Mouse (Mus musculus) hindbrain, embryonic 10.5 days (tissue): ENCODE measurements around the gene Mgea5. TPM values are rescaled to one million over a fixed set of nuclear protein-coding genes. Genes with fewer than 3 reads are reported as not detected.

ENCODE experiments used
- DNase-seq: peaks from one replicate; pipeline ENCODE4 v3.0.0-alpha.2; 2017; ENCODE audit warnings: low spot score
- H3K27ac ChIP-seq: fragments of 300-500 bp; sonication (generic); 2 replicates; pipeline ENCODE4 v1.5.1; 2016; ENCODE audit warnings: mild to moderate bottlenecking, moderate library complexity
- H3K27me3 ChIP-seq: fragments of 300-500 bp; sonication (generic); 2 replicates; pipeline ENCODE4 v1.6.1; 2016; ENCODE audit warnings: mild to moderate bottlenecking; ENCODE audit not compliant: poor library complexity, insufficient read depth, severe bottlenecking
- H3K36me3 ChIP-seq: fragments of 300-500 bp; sonication (generic); 2 replicates; pipeline ENCODE4 v1.6.1; 2016; ENCODE audit warnings: mild to moderate bottlenecking, moderate library complexity
- H3K4me1 ChIP-seq: fragments of 300-500 bp; sonication (generic); replicated peaks from 2 replicates; pipeline ENCODE4 v1.6.1; 2016; ENCODE audit warnings: mild to moderate bottlenecking
- H3K4me3 ChIP-seq: fragments of 300-500 bp; sonication (generic); 2 replicates; pipeline ENCODE4 v1.5.1; 2016; ENCODE audit warnings: mild to moderate bottlenecking, moderate library complexity
- H3K9me3 ChIP-seq: fragments of 300-500 bp; sonication (generic); 2 replicates; pipeline ENCODE4 v1.6.1; 2016; ENCODE audit warnings: mild to moderate bottlenecking, moderate library complexity
- WGBS: fragments of 180-500 bp; shearing (Covaris S2); methylation state at CpG from one replicate; pipeline ENCODE4 v1.1.7; 2016; 5-methylcytosine and 5-hydroxymethylcytosine counted together
- polyA plus RNA-seq: library from polyadenylated mRNA; unstranded; fragments of >200 nt; fragmentation: Nextera tagmentation; extraction: Ambion mirVana; gene quantifications from 2 replicates; pipeline ENCODE4 v1.2.1, GENCODE M21; 2016

The Mgea5 gene
- 60.0 and 60.8 TPM in 2 replicates for polyA plus RNA-seq

GRCm38 (mm10) chr19:45783181-45783932 is at the start of gene Mgea5:
Gene Mgea5, minus strand, starts transcription at chr19:45783837.
- H3K36me3 ChIP-seq: peaks cover 30% of the 10 kb centered on the region
- H3K27me3 ChIP-seq: no peaks in the 10 kb centered on the region
- under 1% methylated on average over 70 of the region's 71 CpGs for WGBS
- DNase-seq: peak; percentile 98
- peaks cover 35% of the 10 kb centered on the region for H3K4me1 ChIP-seq
- peak within 1 kb of the TSS; percentile 99 for H3K27ac ChIP-seq
- peak within 1 kb of the TSS; percentile 95 for H3K4me3 ChIP-seq
- no peaks in the 10 kb centered on the region for H3K9me3 ChIP-seq

GRCm38 (mm10) chr19:45830679-45831078 is 47.0 kb upstream of the Mgea5 start:
- H3K4me3 ChIP-seq: no peak overlapping the region
- H3K36me3 ChIP-seq: peaks cover 6% of the 10 kb centered on the region; the same call in 1 of the 2 replicates
- 61% methylated on average over 2 of the region's 2 CpGs for WGBS
- no peak for DNase-seq
- H3K27ac ChIP-seq: no peak overlapping the region
- H3K9me3 ChIP-seq: peaks cover 6% of the 10 kb centered on the region
- H3K4me1 ChIP-seq: no peaks in the 10 kb centered on the region
- no peaks in the 10 kb centered on the region for H3K27me3 ChIP-seq

DNA sequence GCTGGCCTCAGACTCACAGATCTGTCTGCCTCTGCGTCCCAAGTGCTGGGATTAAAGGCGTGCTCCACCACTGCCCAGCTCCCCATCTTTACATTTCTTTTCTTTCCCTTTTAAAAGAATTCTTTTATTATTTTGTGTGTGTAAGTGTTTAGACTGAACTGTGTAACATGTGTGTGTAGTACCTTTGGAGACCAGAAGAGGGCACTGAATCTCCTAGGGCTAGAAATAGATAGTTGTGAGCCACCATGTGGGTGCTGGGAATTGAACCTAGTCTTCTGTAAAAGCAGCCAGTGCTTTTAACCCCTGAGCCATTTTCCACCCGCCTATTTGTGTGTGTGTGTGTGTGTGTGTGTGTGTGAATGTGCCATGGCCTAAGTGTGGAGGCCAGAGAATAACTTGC is 44.1 kb upstream of the Mgea5 start:
- Histone ChIP-seq H3K9me3 (peaks cover 6% of the 10 kb centered on the region), H3K36me3 (peaks cover 6% of the 10 kb centered on the region; the same call in 1 of the 2 replicates), H3K4me1 (no peaks in the 10 kb centered on the region), H3K27ac (no peak overlapping the region), H3K4me3 (no peak overlapping the region), H3K27me3 (no peaks in the 10 kb centered on the region)
- 95% methylated on average over 3 of the region's 3 CpGs for WGBS
- DNase-seq: no peak

DNA sequence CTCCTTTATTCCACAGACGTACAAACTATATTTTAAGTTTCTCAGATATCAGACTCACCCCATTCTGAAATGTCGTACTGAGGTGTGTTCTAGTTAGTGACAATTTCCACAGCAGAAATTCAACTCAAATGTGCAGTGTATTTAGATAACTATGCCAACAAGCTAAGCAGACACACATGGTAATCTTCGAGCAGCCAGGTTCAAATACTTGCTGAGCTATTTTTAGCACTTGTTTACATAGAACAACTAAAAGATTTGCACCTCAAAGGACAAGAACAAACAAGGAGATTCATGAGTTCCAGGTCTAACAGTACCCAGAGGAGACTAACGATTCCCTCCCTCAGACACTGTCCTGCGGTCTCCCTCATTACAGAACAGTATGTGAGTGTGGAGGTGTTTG is 43.5 kb upstream of the Mgea5 start:
- peaks cover 6% of the 10 kb centered on the region for H3K9me3 ChIP-seq
- peaks cover 6% of the 10 kb centered on the region; the same call in 1 of the 2 replicates for H3K36me3 ChIP-seq
- WGBS: 89% methylated on average over 5 of the region's 5 CpGs
- no peaks in the 10 kb centered on the region for H3K4me1 ChIP-seq
- no peak overlapping the region for H3K4me3 ChIP-seq
- H3K27ac ChIP-seq: no peak overlapping the region
- no peak for DNase-seq
- no peaks in the 10 kb centered on the region for H3K27me3 ChIP-seq

GRCm38 (mm10) chr19:45826146-45826545 is 42.5 kb upstream of the Mgea5 start:
- Histone ChIP-seq H3K4me1 (no peaks in the 10 kb centered on the region), H3K27me3 (no peaks in the 10 kb centered on the region), H3K36me3 (peaks cover 6% of the 10 kb centered on the region; the same call in 1 of the 2 replicates), H3K9me3 (peaks cover 6% of the 10 kb centered on the region), H3K4me3 (no peak overlapping the region), H3K27ac (no peak overlapping the region)
- DNase-seq: no peak
- WGBS: 87% methylated on average over 3 of the region's 3 CpGs

DNA sequence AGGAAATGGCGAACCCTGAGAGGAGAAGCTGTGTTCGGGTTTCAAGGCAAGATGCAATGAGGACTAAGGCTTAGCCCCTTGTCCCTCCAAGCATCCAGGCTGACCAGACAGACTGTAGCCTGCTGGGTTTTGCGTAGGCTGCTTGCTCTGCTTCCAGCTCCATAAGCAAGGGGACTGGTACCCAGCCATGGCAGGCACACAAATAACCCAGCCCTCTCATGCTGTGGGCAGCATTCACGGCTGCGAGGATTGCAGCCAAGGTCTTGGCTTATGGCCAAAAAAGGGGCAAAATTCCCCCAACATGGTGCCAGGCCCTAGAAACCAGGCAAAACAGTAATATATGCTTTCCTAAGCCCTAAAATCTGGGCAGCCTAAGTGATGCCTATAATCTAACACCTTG is 38.2 kb upstream of the Mgea5 start:
- Histone ChIP-seq H3K4me1 (peaks cover 7% of the 10 kb centered on the region), H3K27ac (no peak overlapping the region), H3K9me3 (no peaks in the 10 kb centered on the region), H3K4me3 (no peak overlapping the region), H3K36me3 (0 out of 2 replicates have a peak, but pooled peaks cover 8% of the 10 kb centered on the region), H3K27me3 (peaks cover 10% of the 10 kb centered on the region; the same call in 1 of the 2 replicates)
- no peak for DNase-seq
- WGBS: 83% methylated on average over 5 of the region's 5 CpGs

DNA sequence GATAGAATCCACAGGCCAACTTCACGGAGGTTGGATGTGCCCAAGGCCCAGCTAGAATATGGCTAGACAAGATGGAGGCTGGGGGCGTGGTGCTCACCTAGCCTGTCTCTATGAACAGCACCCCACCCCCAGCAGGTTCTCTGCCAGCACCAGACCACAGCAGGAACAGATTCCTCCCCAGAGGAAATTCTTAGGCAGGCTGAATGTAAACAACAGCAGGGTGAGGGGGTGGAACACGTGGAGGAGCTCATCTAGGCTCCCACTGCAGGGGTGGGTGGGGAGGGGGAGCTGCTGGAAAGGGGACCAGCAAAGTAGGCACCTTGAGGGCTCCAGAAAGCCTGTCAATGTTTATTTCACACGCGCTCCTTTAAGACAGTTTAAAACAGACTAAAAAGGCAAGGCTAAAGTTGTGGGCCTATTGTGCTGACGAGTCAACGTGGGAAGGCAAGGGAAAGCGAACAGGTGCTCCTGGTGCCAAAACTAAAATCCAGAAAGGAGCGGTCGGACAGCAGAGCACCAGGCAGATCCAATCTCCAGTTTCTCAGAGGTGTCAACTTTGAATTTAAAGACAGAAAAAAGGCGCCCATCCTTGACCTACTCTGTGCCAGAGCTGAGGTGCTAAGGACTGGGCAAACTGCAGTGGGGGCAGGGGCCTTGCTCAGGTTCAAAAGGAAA is 34.3 kb upstream of the Mgea5 start:
- no peak for DNase-seq
- H3K9me3 ChIP-seq: no peaks in the 10 kb centered on the region
- WGBS: 71% methylated on average over 11 of the region's 11 CpGs

GRCm38 (mm10) chr19:45816727-45817126 is 33.1 kb upstream of the Mgea5 start:
- Histone ChIP-seq H3K27ac (no peak overlapping the region), H3K36me3 (0 out of 2 replicates have a peak, but pooled peaks cover 8% of the 10 kb centered on the region), H3K4me1 (peaks cover 48% of the 10 kb centered on the region), H3K4me3 (peak overlapping the region; percentile 61; the same call in 1 of the 2 replicates), H3K27me3 (peaks cover 43% of the 10 kb centered on the region), H3K9me3 (no peaks in the 10 kb centered on the region)
- WGBS: 19% methylated on average over 8 of the region's 8 CpGs
- no peak for DNase-seq

More for the DNA sequence above, 34.3 kb upstream of the Mgea5 start:
- no peak overlapping the region for H3K27ac ChIP-seq
- no peak overlapping the region for H3K4me3 ChIP-seq
- 0 out of 2 replicates have a peak, but pooled peaks cover 8% of the 10 kb centered on the region for H3K36me3 ChIP-seq
- H3K27me3 ChIP-seq: peaks cover 36% of the 10 kb centered on the region
- peaks cover 36% of the 10 kb centered on the region for H3K4me1 ChIP-seq

DNA sequence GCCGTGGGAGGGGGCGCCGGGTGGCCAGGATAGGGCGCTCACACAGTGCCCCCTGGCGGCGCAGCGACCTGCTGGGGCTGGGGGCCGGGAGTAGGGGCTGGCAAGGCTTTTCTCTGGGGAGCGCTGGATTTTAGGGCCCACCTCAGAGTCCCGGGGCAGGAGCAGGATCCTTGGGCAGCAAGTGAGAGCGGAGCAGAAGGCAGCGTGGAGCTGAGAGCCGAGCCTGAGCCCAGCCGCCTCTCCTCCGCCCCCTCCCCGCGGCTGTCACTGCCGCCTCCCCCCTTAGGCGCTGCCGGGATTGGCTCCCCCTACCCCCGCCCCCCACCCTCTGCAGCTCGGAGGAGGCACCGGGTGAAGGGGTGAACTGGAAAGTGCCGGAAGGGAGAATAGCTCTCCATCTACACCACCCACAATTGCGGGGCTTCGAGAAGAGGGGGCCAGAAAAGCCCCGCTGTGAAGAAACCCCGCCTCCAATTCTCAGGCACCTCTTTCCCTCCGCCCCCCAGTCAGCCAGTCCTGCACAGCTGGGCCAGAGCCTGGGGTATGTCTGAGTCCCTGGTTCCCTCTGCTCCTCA is 32.3 kb upstream of the Mgea5 start, which contains the start of gene Kcnip2:
Gene Kcnip2, minus strand, starts transcription at position 231 of the 575 bp plus-strand sequence.
- H3K36me3 ChIP-seq: 0 out of 2 replicates have a peak, but pooled peaks cover 8% of the 10 kb centered on the region
- under 1% methylated on average over 29 of the region's 29 CpGs for WGBS
- peaks cover 54% of the 10 kb centered on the region for H3K4me1 ChIP-seq
- peak within 1 kb of the TSS; percentile 61 for H3K4me3 ChIP-seq
- H3K27me3 ChIP-seq: peaks cover 51% of the 10 kb centered on the region
- peak; percentile 53 for DNase-seq
- H3K27ac ChIP-seq: peak within 1 kb of the TSS; percentile 73
- no peaks in the 10 kb centered on the region for H3K9me3 ChIP-seq

DNA sequence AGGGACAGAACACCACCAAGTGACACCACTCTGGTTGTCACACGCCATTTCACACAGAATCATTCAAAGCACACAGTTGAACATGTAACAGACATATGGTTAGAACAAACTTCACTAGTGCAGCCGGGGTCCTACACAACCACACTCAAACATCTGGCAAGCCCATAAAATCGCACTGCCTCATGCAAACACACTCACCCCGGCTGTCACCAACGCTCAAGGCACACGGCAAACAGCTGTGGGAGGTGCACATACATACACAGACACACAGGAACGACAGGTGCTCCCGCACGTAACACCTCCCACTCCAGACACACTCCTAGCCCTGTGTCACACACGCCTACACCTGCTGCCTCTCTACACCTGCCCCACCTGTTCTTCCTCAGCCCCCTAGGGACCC is 31.5 kb upstream of the Mgea5 start:
- Histone ChIP-seq H3K4me3 (peak overlapping the region; percentile 61), H3K36me3 (0 out of 2 replicates have a peak, but pooled peaks cover 8% of the 10 kb centered on the region), H3K27me3 (peaks cover 53% of the 10 kb centered on the region), H3K4me1 (peaks cover 55% of the 10 kb centered on the region), H3K9me3 (no peaks in the 10 kb centered on the region), H3K27ac (peak overlapping the region; percentile 73)
- WGBS: 63% methylated on average over 10 of the region's 10 CpGs
- no peak for DNase-seq

- peak; percentile 70 for DNase-seq
- H3K36me3 ChIP-seq: 0 out of 2 replicates have a peak, but pooled peaks cover 6% of the 10 kb centered on the region
- WGBS: 10% methylated on average over 12 of the region's 12 CpGs
- no peaks in the 10 kb centered on the region for H3K9me3 ChIP-seq
- H3K4me3 ChIP-seq: no peak overlapping the region
- no peak overlapping the region for H3K27ac ChIP-seq
- H3K4me1 ChIP-seq: peaks cover 55% of the 10 kb centered on the region
- peaks cover 53% of the 10 kb centered on the region for H3K27me3 ChIP-seq
Measured at GRCm38 (mm10) chr19:45813801-45814200, 30.2 kb upstream of the Mgea5 start.

DNA sequence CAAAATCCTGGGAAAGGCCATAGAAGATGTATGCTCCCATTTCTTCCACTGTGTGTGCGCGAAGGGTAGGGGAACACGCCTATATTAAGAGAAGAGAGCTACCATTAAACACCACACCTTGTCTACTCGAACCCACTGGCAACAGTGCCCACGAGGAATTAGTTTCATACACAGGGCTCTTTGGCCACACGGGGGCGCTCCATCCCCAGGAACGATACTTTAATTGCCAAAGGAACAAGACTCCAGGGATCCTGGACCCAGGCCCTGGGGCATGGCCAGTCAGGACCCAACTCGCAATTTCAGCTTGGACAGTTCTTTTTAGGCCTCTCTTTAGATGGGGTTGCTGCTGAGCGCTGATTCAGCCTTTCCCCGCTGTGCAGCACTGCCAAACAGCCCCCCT is 29.6 kb upstream of the Mgea5 start:
- Histone ChIP-seq H3K36me3 (0 out of 2 replicates have a peak, but pooled peaks cover under 1% of the 10 kb centered on the region), H3K4me1 (peaks cover 55% of the 10 kb centered on the region), H3K4me3 (no peak overlapping the region), H3K9me3 (no peaks in the 10 kb centered on the region), H3K27ac (no peak overlapping the region), H3K27me3 (peaks cover 53% of the 10 kb centered on the region)
- 7% methylated on average over 11 of the region's 11 CpGs for WGBS
- DNase-seq: peak; percentile 83
